Mouse (Mus musculus) spleen, postnatal 10 days (tissue): ENCODE data around the gene Zfp595.
"Not testable (repeated sequence)": the region's sequence is repeated elsewhere in the genome, so short reads cannot be mapped to it uniquely, and the experiment has no call there.

Experiments
- DNase-seq, 2 experiments: peaks; one replicate each; pipeline ENCODE4 v3.0.0; 2021 to 2022; ENCODE audit warnings: low spot score in 2 of 2

Gene Zfp595

GRCm38 (mm10) chr13:67332019-67332724 lies at the start of gene Zfp595:
Zfp595 (minus strand) TSS chr13:67332570.
- DNase-seq: peak; percentile 54 to 82

DNA sequence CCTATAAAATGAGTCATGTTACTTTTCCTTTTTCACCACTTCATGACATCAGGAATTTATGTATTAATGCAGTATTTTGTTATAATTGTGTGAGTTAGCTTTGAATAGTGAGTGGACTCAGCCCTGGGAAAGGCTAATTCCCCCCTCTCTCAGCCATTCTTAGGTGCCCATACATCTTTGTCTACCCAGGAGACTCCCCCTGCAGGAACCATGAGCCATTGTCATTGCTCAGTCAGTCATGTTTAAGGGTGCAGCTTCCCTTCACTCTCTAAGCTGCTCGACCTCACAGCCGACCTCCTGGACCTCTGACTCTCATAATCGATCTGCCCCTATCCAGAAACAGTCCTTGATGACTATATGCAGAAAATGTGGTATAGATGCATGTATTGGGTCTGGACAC lies 43.9 kb upstream of the Zfp595 start:
- DNase-seq: not testable (repeated sequence)

DNA sequence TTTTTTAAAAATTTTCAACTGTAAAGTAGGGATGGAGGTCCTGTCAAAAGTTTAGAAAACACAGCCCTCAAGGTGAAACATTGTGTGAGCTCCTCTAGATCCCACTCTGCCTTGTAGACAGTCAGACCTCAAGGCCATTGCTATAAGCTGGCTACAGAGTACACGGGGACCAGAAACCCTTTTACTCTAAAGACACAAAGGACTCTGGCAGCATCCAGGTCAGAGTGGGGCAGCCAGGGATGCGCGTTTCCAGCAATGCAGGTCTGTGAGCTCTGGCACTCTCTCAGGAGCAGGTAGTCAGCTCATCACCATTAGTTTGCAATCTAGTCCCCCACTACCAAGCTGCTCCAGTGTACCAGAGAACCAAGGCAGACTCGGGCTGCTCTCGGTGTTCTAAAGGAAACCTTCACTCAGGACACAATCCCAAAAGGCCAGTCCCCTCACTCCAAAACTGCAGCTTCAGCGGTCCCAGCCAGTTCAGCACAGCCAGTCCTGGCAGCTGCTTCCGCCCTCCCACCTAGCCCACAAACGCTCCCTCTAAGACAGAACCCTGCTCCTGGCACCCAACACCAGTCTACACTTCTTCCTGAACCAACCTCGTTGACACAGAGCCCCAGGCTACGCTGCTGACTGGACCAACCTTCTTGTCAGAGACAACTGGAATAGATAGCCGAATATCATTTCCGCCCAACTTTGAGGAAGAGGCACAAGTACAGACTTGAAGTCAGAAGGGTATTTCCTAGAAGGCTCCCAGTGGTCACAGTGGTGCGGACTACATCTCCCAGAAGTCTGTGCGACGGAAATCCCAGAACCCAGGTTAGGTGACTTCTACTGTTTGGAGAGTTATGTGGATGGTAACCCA lies 42.9 kb upstream of the Zfp595 start, which contains the start of the genes Gm28041 and Zfp456:
Gm28041 (minus strand) TSS at position 684 of the 862 bp plus-strand sequence.
Zfp456 (minus strand) TSS at position 761 of the 862 bp plus-strand sequence.
- peak; percentile 43 to 78 for DNase-seq

DNA sequence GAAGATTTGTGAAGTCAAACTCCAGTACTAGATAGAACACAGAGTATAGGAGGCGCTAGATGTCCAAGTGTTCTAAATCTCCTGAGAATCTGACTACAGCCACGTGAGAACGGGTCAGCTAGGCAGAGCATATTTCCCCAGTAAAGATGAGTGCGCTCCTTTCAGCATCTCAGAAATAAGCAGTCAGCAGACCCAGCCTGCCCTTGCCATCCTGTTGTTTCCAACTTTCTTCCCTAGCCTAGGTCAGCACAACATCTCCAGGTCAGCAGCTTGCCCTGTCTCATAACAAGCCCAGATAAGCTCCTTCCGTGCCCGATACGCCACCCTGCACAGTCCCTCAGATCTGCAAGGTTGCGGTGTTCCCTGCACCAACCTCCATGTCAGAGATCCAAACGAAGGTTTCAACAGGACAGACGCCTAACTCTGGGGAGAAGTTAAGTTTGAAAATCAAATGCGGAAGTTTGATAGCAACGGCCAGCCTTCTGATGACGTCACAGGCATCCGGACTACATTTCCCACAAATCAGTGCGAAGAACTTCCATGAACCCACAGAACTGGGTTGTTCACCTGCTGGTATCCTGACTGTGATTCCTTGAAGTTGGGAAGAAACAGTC lies 27.9 kb upstream of the Zfp595 start, which contains the start of the genes Gm28044 and Zfp953:
Gm28044 (minus strand) TSS at position 406 of the 614 bp plus-strand sequence.
Zfp953 (minus strand) TSS at position 475 of the 614 bp plus-strand sequence.
- peak; percentile 80 to 89 for DNase-seq

GRCm38 (mm10) chr13:67351854-67352253 lies 19.5 kb upstream of the Zfp595 start:
- no peak for DNase-seq

GRCm38 (mm10) chr13:67343422-67343821 lies 11.1 kb upstream of the Zfp595 start:
- DNase-seq: no peak

DNA sequence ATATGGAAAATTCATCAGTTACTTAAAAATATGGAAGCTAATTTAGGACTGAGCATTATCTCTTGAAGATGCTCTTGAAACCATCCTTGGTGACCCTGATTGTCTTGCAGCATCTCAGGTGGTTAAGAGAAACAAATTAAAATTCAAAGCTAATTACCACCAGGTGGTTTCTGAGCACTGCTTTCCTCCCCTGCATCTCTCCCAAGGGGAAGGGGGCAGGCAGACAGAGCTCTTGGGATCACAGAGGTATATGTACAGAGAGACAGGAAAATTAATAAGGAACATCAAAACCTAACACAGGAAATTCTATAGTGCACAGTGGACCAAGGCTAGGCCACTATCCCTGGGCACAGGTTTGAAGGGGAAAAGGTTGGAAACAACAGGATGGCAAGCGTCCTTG lies 507 bp upstream of the Zfp595 start:
- DNase-seq: no peak

GRCm38 (mm10) chr13:67306718-67307117 lies 25.7 kb downstream of the Zfp595 start:
- no peak for DNase-seq

- DNase-seq: peak; percentile 70 to 88
Observed at GRCm38 (mm10) chr13:67305822-67306672, 26.3 kb downstream of the Zfp595 start, which contains the start of gene Zfp457. Zfp457 (minus strand) TSS chr13:67306485.

GRCm38 (mm10) chr13:67278314-67278713 lies 54.1 kb downstream of the Zfp595 start, which contains the start of gene Zfp458:
Zfp458 (minus strand) TSS chr13:67278466.
- no peak for DNase-seq

- not testable (repeated sequence) for DNase-seq
Observed at GRCm38 (mm10) chr13:67269383-67270065, 62.8 kb downstream of the Zfp595 start.

- DNase-seq: peak; percentile 49 to 63
Observed at GRCm38 (mm10) chr13:67268568-67269369, 63.6 kb downstream of the Zfp595 start.
